Mouse (Mus musculus): Measurements from ENCODE around the gene 3110001I22Rik. TPM values are rescaled to one million over a fixed set of nuclear protein-coding genes. Genes with fewer than 3 reads are reported as not detected.

3110001I22Rik gene
- 2.5 TPM for polyA plus RNA-seq (2014; fragmentation: Illumina TruSeq; extraction: RNeasy Lipid Tissue Mini Kit (QIAGEN cat#74804); ENCODE audit: insufficient read depth, low read depth, low replicate concordance)

DNA sequence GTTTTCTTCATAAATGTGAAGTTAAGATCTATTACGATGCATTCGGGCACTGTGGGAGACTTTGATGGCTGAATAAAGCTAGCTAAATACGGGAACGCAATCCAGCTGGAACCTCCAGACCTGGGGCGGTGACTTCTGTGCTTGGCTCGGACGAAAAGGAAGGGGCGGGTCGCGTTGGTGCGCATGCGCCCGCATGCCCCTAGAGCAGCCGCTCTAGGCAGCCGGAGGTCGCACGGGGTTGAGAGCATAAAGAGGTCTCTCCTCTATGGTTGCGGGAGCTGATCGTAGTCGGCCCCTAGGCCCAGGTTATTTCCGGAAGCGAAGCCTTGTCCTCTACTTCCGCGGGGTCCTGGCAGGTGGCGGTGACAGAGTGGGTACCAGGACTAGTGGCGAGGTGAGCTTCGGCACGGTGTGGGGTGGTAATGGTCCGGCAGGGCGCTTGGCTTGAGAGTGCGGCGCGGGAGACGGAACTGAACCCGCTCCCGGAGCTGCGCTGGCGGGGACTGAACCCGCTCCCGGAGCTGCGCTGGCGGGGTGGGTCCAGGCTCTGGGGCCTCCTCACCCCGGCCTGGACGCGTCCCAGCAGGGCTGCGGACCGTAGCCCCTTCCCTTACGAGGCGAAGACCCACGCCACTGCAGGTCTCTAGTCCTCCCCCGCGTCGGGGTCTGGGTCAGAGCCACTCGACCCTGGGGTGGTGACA is at the start of gene 3110001I22Rik, which contains the start of gene Bfar:
Gene 3110001I22Rik (plus strand): TSS at position 245 of the 701 bp plus-strand sequence.
Gene Bfar (plus strand): TSS at position 174 of the 701 bp plus-strand sequence.

DNA sequence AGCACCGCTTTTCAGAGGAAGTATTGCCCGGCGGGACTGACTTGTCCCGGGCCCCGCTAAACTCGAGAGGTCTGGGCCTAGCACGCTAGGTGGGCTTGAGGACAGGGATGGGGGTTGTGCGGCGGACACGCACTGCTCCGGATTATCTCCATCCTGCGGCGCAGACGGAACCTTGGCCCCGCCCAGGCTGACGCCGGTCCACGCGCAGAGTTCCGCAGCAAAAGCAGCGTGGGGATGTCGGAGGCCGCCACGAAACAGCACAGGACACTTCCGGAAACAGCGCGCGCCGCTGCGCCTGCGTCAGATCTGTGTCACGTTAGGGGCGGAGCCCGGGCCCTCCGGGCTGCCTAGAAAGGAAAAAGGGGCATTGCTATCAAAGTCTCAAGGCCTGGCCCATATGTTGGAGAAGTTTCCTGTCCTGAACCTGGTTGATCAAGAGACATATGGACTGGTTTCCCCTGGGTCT is 3.8 kb upstream of the 3110001I22Rik start, which contains the start of gene Parn:
Gene Parn (minus strand): TSS at position 293 of the 466 bp plus-strand sequence.

Other genes with a start within 250 kb of the 3110001I22Rik start
- 14.7 TPM for gene Parn, start 3.8 kb upstream of the 3110001I22Rik start, polyA plus RNA-seq (2014; fragmentation: Illumina TruSeq; extraction: RNeasy Lipid Tissue Mini Kit (QIAGEN cat#74804); ENCODE audit: insufficient read depth, low read depth, low replicate concordance)
- 20.8 TPM for gene Bfar, start 71 bp upstream of the 3110001I22Rik start, polyA plus RNA-seq (2014; fragmentation: Illumina TruSeq; extraction: RNeasy Lipid Tissue Mini Kit (QIAGEN cat#74804); ENCODE audit: insufficient read depth, low read depth, low replicate concordance)
- not detected for gene Pla2g10, start 59.1 kb downstream of the 3110001I22Rik start, polyA plus RNA-seq (2014; fragmentation: Illumina TruSeq; extraction: RNeasy Lipid Tissue Mini Kit (QIAGEN cat#74804); ENCODE audit: insufficient read depth, low read depth, low replicate concordance)
- gene Rrn3, start 108.8 kb downstream of the 3110001I22Rik start, polyA plus RNA-seq (2014; fragmentation: Illumina TruSeq; extraction: RNeasy Lipid Tissue Mini Kit (QIAGEN cat#74804); ENCODE audit: insufficient read depth, low read depth, low replicate concordance), result 9.2 TPM
- gene Ntan1, start 146.9 kb downstream of the 3110001I22Rik start, polyA plus RNA-seq (2014; fragmentation: Illumina TruSeq; extraction: RNeasy Lipid Tissue Mini Kit (QIAGEN cat#74804); ENCODE audit: insufficient read depth, low read depth, low replicate concordance), result 76.1 TPM
- gene Pdxdc1, start 231.2 kb downstream of the 3110001I22Rik start, polyA plus RNA-seq (2014; fragmentation: Illumina TruSeq; extraction: RNeasy Lipid Tissue Mini Kit (QIAGEN cat#74804); ENCODE audit: insufficient read depth, low read depth, low replicate concordance), result 45.2 TPM
- gene Mpv17l, start 231.2 kb downstream of the 3110001I22Rik start, polyA plus RNA-seq (2014; fragmentation: Illumina TruSeq; extraction: RNeasy Lipid Tissue Mini Kit (QIAGEN cat#74804); ENCODE audit: insufficient read depth, low read depth, low replicate concordance), result 6.4 TPM

Measured in lung, adult 10 weeks (tissue).